Mouse (Mus musculus) lung, embryonic 14.5 days (tissue): ENCODE data around the gene Catsper1. TPM values are rescaled to one million over a fixed set of nuclear protein-coding genes. Genes with fewer than 3 reads are reported as not detected.

Experiments
- ATAC-seq: fragments of 200-750 bp; cut with Nextera tagmentation; 2 replicates; pipeline ENCODE4 v1.8.0; 2017; ENCODE audit warnings: mild to moderate bottlenecking, moderate TSS enrichment, moderate library complexity; ENCODE audit not compliant: insufficient read depth
- DNase-seq: peaks from one replicate; pipeline ENCODE4 v3.0.0-alpha.2; 2015
- H3K27ac ChIP-seq: fragments of 300-500 bp; sonication (generic); 2 replicates; pipeline ENCODE4 v1.5.1; 2014; ENCODE audit warnings: low read depth, mild to moderate bottlenecking, moderate library complexity
- H3K27me3 ChIP-seq: fragments of 300-500 bp; sonication (generic); 2 replicates; pipeline ENCODE4 v1.6.1; 2014; ENCODE audit warnings: low read length, control low read depth; ENCODE audit not compliant: insufficient read depth
- H3K36me3 ChIP-seq: fragments of 300-500 bp; sonication (generic); 2 replicates; pipeline ENCODE4 v1.6.1; 2014; ENCODE audit warnings: control low read depth; ENCODE audit not compliant: insufficient read depth
- H3K4me1 ChIP-seq: fragments of 300-500 bp; sonication (generic); 2 replicates; pipeline ENCODE4 v1.6.1; 2014; ENCODE audit warnings: antibody characterized with exemption, control low read depth; ENCODE audit not compliant: insufficient read depth
- H3K4me2 ChIP-seq: fragments of 300-500 bp; sonication (generic); 2 replicates; pipeline ENCODE4 v1.6.1; 2014; ENCODE audit warnings: mild to moderate bottlenecking
- H3K4me3 ChIP-seq: fragments of 300-500 bp; sonication (generic); 2 replicates; pipeline ENCODE4 v1.5.1; 2014; ENCODE audit warnings: low read depth, low read length
- H3K9ac ChIP-seq: fragments of 300-500 bp; sonication (generic); 2 replicates; pipeline ENCODE4 v1.6.1; 2014
- H3K9me3 ChIP-seq: fragments of 300-500 bp; sonication (generic); 2 replicates; pipeline ENCODE4 v1.6.1; 2016; ENCODE audit warnings: low read depth, low read length, control low read depth
- CTCF ChIP-seq: IDR thresholded peaks from 2 replicates; pipeline ENCODE4 v1.5.1; 2016; ENCODE audit warnings: antibody characterized with exemption, low read depth
- WGBS: fragments of 180-500 bp; shearing (Covaris S2); extraction: QIAGEN DNeasy Blood & Tissue Kit; methylation state at CpG from one replicate; pipeline ENCODE4 v1.1.7; 2014; 5-methylcytosine and 5-hydroxymethylcytosine counted together
- polyA plus RNA-seq: library from polyadenylated mRNA; unstranded; fragments of >200 nt; fragmentation: Nextera tagmentation; extraction: Ambion mirVana; gene quantifications from 2 replicates; pipeline ENCODE4 v1.2.1, GENCODE M21; 2014

Gene Catsper1
- polyA plus RNA-seq: not detected in 2 replicates

DNA sequence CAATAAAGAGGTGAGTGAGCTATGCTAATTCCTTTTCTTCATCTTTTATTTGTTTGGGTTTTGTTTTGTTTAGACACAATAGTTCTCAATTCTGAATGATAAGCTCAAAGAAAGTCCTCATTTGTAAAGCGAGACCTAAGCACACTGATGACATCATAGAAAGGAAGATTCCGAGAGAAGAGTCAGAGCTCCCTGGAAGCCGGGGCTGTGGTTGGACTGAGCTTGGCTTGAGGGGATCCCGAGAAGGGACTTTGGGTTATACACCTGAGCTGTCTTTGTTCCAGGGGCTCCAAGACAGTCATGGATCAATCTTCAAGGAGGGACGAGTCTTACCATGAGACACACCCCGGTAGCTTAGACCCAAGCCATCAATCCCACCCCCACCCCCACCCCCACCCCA, at the start of gene Catsper1:
Gene Catsper1, plus strand, starts transcription at position 301 of the 400 bp plus-strand sequence.
- no peaks in the 10 kb centered on the region for H3K36me3 ChIP-seq
- H3K9me3 ChIP-seq: no peaks in the 10 kb centered on the region
- no peak within 1 kb of the TSS for H3K4me3 ChIP-seq
- DNase-seq (no peak), ATAC-seq (no peak)
- no peaks in the 10 kb centered on the region for H3K4me1 ChIP-seq
- no peaks in the 10 kb centered on the region for H3K27me3 ChIP-seq
- no peak within 1 kb of the TSS for H3K27ac ChIP-seq
- no peak for TF ChIP-seq CTCF
- WGBS: 89% methylated on average over 6 of the region's 6 CpGs
- no peak within 1 kb of the TSS for H3K4me2 ChIP-seq
- no peak within 1 kb of the TSS for H3K9ac ChIP-seq

DNA sequence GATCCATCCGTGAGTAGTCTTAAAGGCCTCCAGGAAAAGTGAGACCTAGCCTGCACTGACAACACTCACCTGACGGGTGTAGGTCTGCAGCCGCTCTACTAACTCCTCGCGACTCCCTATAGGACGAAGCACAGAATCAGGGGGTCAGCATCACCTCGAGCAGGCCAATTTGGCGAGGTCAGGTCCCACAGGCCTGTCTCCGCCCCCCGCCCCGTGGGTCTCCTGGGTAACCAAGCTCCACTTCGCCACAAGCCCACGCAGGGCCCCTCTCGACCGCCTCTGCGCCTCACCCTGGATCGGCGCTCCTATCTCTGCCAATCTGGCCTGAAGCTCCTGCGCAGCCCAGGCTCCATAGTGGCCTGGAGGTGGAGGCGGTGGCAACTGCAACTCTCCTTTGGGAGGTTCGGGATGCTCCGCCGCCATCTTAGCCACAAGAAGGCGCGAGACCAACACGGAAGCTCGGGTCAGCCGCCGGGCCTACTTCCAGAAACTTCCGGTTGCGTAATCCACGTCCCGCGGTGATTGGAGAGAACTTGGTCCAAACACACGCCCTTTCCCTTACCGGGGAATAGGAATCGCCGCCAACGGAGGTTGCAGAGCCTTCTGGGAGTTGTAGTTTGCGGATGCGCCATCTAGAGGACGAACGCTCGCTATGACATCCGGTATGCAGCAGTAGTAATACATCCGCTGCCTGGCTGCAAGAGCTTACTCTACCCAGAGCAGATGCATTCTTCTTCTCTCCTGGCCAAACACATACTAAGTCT, 40.4 kb upstream of the Catsper1 start, which contains the start of gene Sf3b2:
Gene Sf3b2, minus strand, starts transcription at position 484 of the 764 bp plus-strand sequence.
- WGBS: 0% methylated on average over 46 of the region's 46 CpGs
- peak within 1 kb of the TSS; percentile 78 for H3K4me3 ChIP-seq
- peak; percentile 99 for ATAC-seq

DNA sequence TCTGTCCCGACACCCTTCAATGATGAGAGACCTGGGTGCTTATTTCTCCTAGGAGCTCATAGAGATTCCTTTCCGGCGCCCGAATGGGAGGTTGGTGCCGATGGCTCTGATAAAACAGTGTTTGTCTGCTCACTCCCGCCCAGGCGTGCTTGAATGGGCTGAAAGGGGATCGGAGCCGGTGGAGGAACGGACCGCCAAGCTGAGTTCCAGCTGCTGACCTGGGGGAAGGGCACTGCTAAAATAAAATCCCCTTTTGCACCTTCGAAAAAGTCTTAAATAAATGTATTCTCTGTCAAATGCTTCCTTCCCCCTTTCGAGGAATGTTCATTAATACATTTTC, 39.8 kb upstream of the Catsper1 start:
- H3K36me3 ChIP-seq: peaks cover 36% of the 10 kb centered on the region
- no peak for TF ChIP-seq CTCF
- peak overlapping the region; percentile 78 for H3K4me3 ChIP-seq
- ATAC-seq (peak; percentile 49), DNase-seq (no peak)
- H3K4me2 ChIP-seq: peak overlapping the region; percentile 93
- peak overlapping the region; percentile 88 for H3K27ac ChIP-seq
- H3K9me3 ChIP-seq: no peaks in the 10 kb centered on the region
- H3K27me3 ChIP-seq: peaks cover 9% of the 10 kb centered on the region; the same call in 1 of the 2 replicates
- 5% methylated on average over 13 of the region's 13 CpGs for WGBS
- H3K4me1 ChIP-seq: peaks cover 11% of the 10 kb centered on the region
- H3K9ac ChIP-seq: peak overlapping the region; percentile 67

More for the DNA sequence above, 40.4 kb upstream of the Catsper1 start, which contains the start of gene Sf3b2:
- Histone ChIP-seq H3K4me2 (peak within 1 kb of the TSS; percentile 93), H3K27ac (peak within 1 kb of the TSS; percentile 88), H3K4me1 (peaks cover 11% of the 10 kb centered on the region), H3K36me3 (peaks cover 42% of the 10 kb centered on the region), H3K27me3 (peaks cover 9% of the 10 kb centered on the region; the same call in 1 of the 2 replicates), H3K9me3 (no peaks in the 10 kb centered on the region), H3K9ac (peak within 1 kb of the TSS; percentile 81)
- peak; percentile 100 for DNase-seq
- peak; percentile 87 for TF ChIP-seq CTCF

DNA sequence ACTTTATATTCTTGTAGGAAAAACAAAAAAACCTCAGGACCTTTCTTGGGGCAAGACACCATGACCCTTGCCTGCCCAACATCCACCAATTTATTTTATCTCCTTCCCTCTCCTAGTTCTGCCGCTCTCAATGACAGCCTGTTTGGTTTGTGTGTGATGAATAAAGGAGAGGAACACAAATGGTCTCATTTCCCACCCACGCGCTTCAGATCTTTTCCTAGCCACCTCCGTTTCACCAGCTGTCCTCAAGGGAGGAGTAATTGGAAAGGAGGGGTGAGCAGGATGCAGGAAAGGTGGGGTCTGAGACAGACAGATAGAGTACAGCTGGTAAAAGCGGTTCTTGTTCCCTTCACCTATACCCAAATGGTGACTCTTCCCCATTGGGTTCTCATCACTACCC, 38.9 kb upstream of the Catsper1 start:
- Histone ChIP-seq H3K36me3 (peaks cover 27% of the 10 kb centered on the region), H3K9me3 (no peaks in the 10 kb centered on the region), H3K9ac (no peak overlapping the region), H3K27me3 (peaks cover 9% of the 10 kb centered on the region; the same call in 1 of the 2 replicates), H3K27ac (no peak overlapping the region), H3K4me1 (peaks cover 11% of the 10 kb centered on the region), H3K4me3 (no peak overlapping the region; the same call in 1 of the 2 replicates), H3K4me2 (peak overlapping the region; percentile 93; the same call in 1 of the 2 replicates)
- ATAC-seq (no peak), DNase-seq (no peak)
- TF ChIP-seq CTCF: no peak
- 36% methylated on average over 5 of the region's 5 CpGs for WGBS

DNA sequence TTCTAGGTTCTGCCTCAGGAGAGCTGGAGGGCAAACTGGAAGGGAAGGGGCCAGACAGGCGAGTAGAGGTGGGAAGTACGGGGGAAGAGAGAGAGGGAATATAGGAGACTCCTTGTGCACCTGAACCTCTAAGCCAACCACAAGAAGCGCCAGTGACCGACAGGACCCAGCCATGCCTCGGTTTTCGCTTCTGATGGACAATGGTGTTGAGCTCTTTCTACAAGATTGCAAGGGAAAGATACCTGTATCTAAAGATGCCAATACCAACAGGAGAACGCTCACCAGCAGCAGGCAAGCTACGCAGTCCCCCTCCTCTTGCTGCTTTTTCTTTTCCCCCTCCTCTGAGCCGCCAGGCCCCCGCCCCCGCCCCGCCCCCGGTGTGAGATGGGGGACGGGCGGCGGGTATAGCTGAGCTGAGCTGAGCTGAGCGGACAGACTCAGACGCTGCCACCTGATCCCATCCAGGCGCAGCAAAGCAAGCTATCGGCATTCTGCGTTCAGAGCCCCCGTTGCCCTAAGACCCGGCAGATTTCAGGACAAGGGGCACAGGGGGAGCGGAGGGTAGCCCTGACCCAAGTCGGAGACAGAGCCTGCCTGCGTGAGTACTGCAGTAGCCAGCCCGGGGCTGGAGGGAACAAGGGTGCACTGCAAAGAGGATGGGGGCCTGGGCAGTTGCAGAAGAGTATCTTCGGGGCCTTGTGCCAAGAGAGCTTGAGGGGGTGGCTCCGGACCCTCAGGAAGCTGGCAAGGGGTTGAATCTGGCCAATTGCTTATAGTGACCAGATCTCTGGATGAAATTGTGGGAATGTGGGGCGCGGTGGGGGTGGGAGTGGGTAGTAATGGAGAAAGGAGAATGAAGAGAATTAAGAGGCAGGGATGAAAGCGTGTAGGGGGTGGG, 37.4 kb upstream of the Catsper1 start, which contains the start of gene Gal3st3:
Gene Gal3st3, plus strand, starts transcription at position 429 of the 898 bp plus-strand sequence.
- peaks cover 11% of the 10 kb centered on the region for H3K4me1 ChIP-seq
- peaks cover 12% of the 10 kb centered on the region for H3K36me3 ChIP-seq
- WGBS: 6% methylated on average over 32 of the region's 32 CpGs
- peak within 1 kb of the TSS; percentile 60 for H3K9ac ChIP-seq
- no peak for ATAC-seq
- no peaks in the 10 kb centered on the region for H3K9me3 ChIP-seq
- TF ChIP-seq CTCF: no peak
- peaks cover 9% of the 10 kb centered on the region; the same call in 1 of the 2 replicates for H3K27me3 ChIP-seq
- peak within 1 kb of the TSS; percentile 36 for H3K4me3 ChIP-seq
- H3K27ac ChIP-seq: no peak within 1 kb of the TSS
- DNase-seq: no peak
- peak within 1 kb of the TSS; percentile 68 for H3K4me2 ChIP-seq

DNA sequence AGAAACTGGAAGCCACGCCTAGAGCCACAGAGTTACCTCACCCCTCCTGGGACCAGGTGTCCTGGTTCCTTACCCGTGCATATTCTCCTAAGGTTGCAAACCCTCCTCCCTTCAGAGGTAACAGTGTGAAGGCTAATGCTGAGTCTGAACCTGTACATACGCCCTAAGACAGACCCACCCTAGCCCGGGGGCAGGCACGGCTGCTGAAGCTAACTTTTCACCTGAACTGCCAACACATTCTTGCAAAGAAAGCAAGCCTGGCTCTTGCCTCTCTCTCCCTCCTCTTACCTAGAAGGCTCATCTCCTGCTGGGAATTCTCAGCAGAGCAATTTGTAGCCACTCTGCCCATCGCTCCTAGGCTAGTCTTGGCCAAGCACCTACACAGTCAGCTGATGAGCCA, 35.0 kb upstream of the Catsper1 start:
- peaks cover 7% of the 10 kb centered on the region for H3K4me1 ChIP-seq
- H3K9ac ChIP-seq: no peak overlapping the region
- DNase-seq (no peak), ATAC-seq (no peak)
- no peak for TF ChIP-seq CTCF
- H3K36me3 ChIP-seq: no peaks in the 10 kb centered on the region
- H3K27ac ChIP-seq: no peak overlapping the region
- H3K27me3 ChIP-seq: peaks cover 9% of the 10 kb centered on the region; the same call in 1 of the 2 replicates
- H3K9me3 ChIP-seq: no peaks in the 10 kb centered on the region
- H3K4me2 ChIP-seq: no peak overlapping the region
- 77% methylated on average over 6 of the region's 6 CpGs for WGBS
- no peak overlapping the region for H3K4me3 ChIP-seq
